Mouse (Mus musculus): ENCODE measurements around the gene Ssc5d. TPM values are rescaled to one million over a fixed set of nuclear protein-coding genes. Genes with fewer than 3 reads are reported as not detected.
"Not testable (repeated sequence)": the region's sequence is repeated elsewhere in the genome, so short reads cannot be mapped to it uniquely, and the experiment has no call there.

Gene Ssc5d
- 1 to 10 TPM; 2.6 to 3.3 TPM for total RNA-seq (2021)
- long read RNA-seq, experiment 1, result 0 reads
- long read RNA-seq, experiment 2, result 0 reads

GRCm38 (mm10) chr7:4925441-4926381, at the start of gene Ssc5d:
Ssc5d (plus strand) TSS chr7:4925785.
- no peak for DNase-seq (ENCODE audit: low spot score in 2 of 2)

- peak; percentile 77 to 86 for DNase-seq (ENCODE audit: low spot score in 2 of 2)
Measured at GRCm38 (mm10) chr7:4876753-4877221, 48.8 kb upstream of the Ssc5d start, which contains the start of gene Isoc2a. Isoc2a (plus strand) TSS chr7:4877153.

GRCm38 (mm10) chr7:4877226-4877625, 48.4 kb upstream of the Ssc5d start:
- no peak for DNase-seq (ENCODE audit: low spot score in 2 of 2)

GRCm38 (mm10) chr7:4878186-4878585, 47.4 kb upstream of the Ssc5d start:
- DNase-seq (ENCODE audit: low spot score in 2 of 2), result no peak

GRCm38 (mm10) chr7:4879036-4879435, 46.5 kb upstream of the Ssc5d start:
- not testable (repeated sequence) for DNase-seq (ENCODE audit: low spot score in 2 of 2)

- DNase-seq (ENCODE audit: low spot score in 2 of 2), result no peak
Measured at GRCm38 (mm10) chr7:4886680-4887079, 38.9 kb upstream of the Ssc5d start.

GRCm38 (mm10) chr7:4895186-4895585, 30.4 kb upstream of the Ssc5d start:
- DNase-seq (ENCODE audit: low spot score in 2 of 2), result no peak

- no peak for DNase-seq (ENCODE audit: low spot score in 2 of 2)
Measured at GRCm38 (mm10) chr7:4898851-4899648, 26.5 kb upstream of the Ssc5d start.

- DNase-seq (ENCODE audit: low spot score in 2 of 2), result no peak
Measured at GRCm38 (mm10) chr7:4899649-4900522, 25.7 kb upstream of the Ssc5d start.

GRCm38 (mm10) chr7:4900523-4900851, 25.1 kb upstream of the Ssc5d start:
- no peak for DNase-seq (ENCODE audit: low spot score in 2 of 2)

- no peak for DNase-seq (ENCODE audit: low spot score in 2 of 2)
Measured at GRCm38 (mm10) chr7:4901171-4901570, 24.4 kb upstream of the Ssc5d start.

- no peak for DNase-seq (ENCODE audit: low spot score in 2 of 2)
Measured at GRCm38 (mm10) chr7:4902404-4902803, 23.2 kb upstream of the Ssc5d start.

- no peak for DNase-seq (ENCODE audit: low spot score in 2 of 2)
Measured at GRCm38 (mm10) chr7:4906466-4906950, 19.1 kb upstream of the Ssc5d start, which contains the start of gene Gm36210. Gm36210 (minus strand) TSS chr7:4906516.

GRCm38 (mm10) chr7:4911561-4911960, 14.0 kb upstream of the Ssc5d start:
- DNase-seq (ENCODE audit: low spot score in 2 of 2), result peak; percentile 46 to 73

GRCm38 (mm10) chr7:4912248-4912647, 13.3 kb upstream of the Ssc5d start:
- DNase-seq (ENCODE audit: low spot score in 2 of 2), result no peak

- DNase-seq (ENCODE audit: low spot score in 2 of 2), result peak; percentile 95 to 96
Measured at GRCm38 (mm10) chr7:4915007-4915665, 10.4 kb upstream of the Ssc5d start, which contains the start of gene Zfp628. Zfp628 (plus strand) TSS chr7:4915217.

GRCm38 (mm10) chr7:4915669-4916416, 9.7 kb upstream of the Ssc5d start:
- peak in 1 of 2 experiments; percentile 46 for DNase-seq (ENCODE audit: low spot score in 2 of 2)

- DNase-seq (ENCODE audit: low spot score in 2 of 2), result no peak
Measured at GRCm38 (mm10) chr7:4917494-4917893, 8.1 kb upstream of the Ssc5d start.

GRCm38 (mm10) chr7:4918681-4919080, 6.9 kb upstream of the Ssc5d start:
- no peak for DNase-seq (ENCODE audit: low spot score in 2 of 2)

Measured in left cerebral cortex, adult 18-20 months (tissue).